Mouse (Mus musculus) heart, postnatal 0 days (tissue): ENCODE data around the gene Dnajb8. TPM values are rescaled to one million over a fixed set of nuclear protein-coding genes. Genes with fewer than 3 reads are reported as not detected.

Experiments
- ATAC-seq: fragments of 200-750 bp; cut with Nextera tagmentation; 2 replicates; pipeline ENCODE4 v1.8.0; 2017; ENCODE audit warnings: low read depth, moderate number of reproducible peaks, moderate library complexity; ENCODE audit not compliant: insufficient read depth
- DNase-seq: peaks from one replicate; pipeline ENCODE4 v3.0.0-alpha.2; 2016; ENCODE audit warnings: low spot score
- H3K27ac ChIP-seq: fragments of 300-500 bp; sonication (generic); 2 replicates; pipeline ENCODE4 v1.5.1; 2014; ENCODE audit warnings: low read depth, mild to moderate bottlenecking
- H3K27me3 ChIP-seq: fragments of 300-500 bp; sonication (generic); 2 replicates; pipeline ENCODE4 v1.6.1; 2014; ENCODE audit warnings: low read length, mixed read lengths; ENCODE audit not compliant: control insufficient read depth, insufficient read depth
- H3K36me3 ChIP-seq: fragments of 300-500 bp; sonication (generic); replicated peaks from 2 replicates; pipeline ENCODE4 v1.6.1; 2014; ENCODE audit warnings: low read length, mixed read lengths; ENCODE audit not compliant: control insufficient read depth, insufficient read depth
- H3K4me1 ChIP-seq: fragments of 300-500 bp; sonication (generic); 2 replicates; pipeline ENCODE4 v1.6.1; 2014; ENCODE audit warnings: antibody characterized with exemption; ENCODE audit not compliant: control insufficient read depth, insufficient read depth
- H3K4me2 ChIP-seq: fragments of 300-500 bp; sonication (generic); 2 replicates; pipeline ENCODE4 v1.6.1; 2014; ENCODE audit warnings: low read depth, mild to moderate bottlenecking, low read length, moderate library complexity
- H3K4me3 ChIP-seq: fragments of 300-500 bp; sonication (generic); 2 replicates; pipeline ENCODE4 v1.5.1; 2014; ENCODE audit warnings: low read depth, low read length
- H3K9ac ChIP-seq: fragments of 300-500 bp; sonication (generic); replicated peaks from 2 replicates; pipeline ENCODE4 v1.6.1; 2014; ENCODE audit warnings: low read depth, low read length, mixed read lengths
- H3K9me3 ChIP-seq: fragments of 300-500 bp; sonication (generic); replicated peaks from 2 replicates; pipeline ENCODE4 v1.6.1; 2016; ENCODE audit warnings: low read length; ENCODE audit not compliant: control insufficient read depth
- CTCF ChIP-seq: IDR thresholded peaks from 2 replicates; pipeline ENCODE4 v1.5.1; 2016; ENCODE audit warnings: antibody characterized with exemption, control low read depth, low read depth
- EP300 ChIP-seq: IDR thresholded peaks from 2 replicates; pipeline ENCODE4 v1.6.1; 2016; ENCODE audit warnings: antibody characterized with exemption, low read depth
- WGBS: fragments of 180-500 bp; shearing (Covaris S2); extraction: QIAGEN DNeasy Blood & Tissue Kit; methylation state at CpG from one replicate; pipeline ENCODE4 v1.1.7; 2014; 5-methylcytosine and 5-hydroxymethylcytosine counted together
- polyA plus RNA-seq: library from polyadenylated mRNA; unstranded; fragments of >200 nt; fragmentation: Nextera tagmentation; extraction: Ambion mirVana; gene quantifications from 2 replicates; pipeline ENCODE4 v1.2.1, GENCODE M21; 2015
- total RNA-seq: library from RNA; depleted of rRNA; stranded (reverse); fragments of >200 nt; gene quantifications from 2 replicates; pipeline ENCODE4 v1.2.3, GENCODE M21; 2014; ENCODE audit warnings: low replicate concordance

Gene Dnajb8
- total and polyA plus RNA-seq, 2 experiments from 2014 or later: not detected

- H3K27me3 ChIP-seq: peaks cover 88% of the 10 kb centered on the region
Measured at GRCm38 (mm10) chr6:88190043-88190309, 32.1 kb upstream of the Dnajb8 start.

DNA sequence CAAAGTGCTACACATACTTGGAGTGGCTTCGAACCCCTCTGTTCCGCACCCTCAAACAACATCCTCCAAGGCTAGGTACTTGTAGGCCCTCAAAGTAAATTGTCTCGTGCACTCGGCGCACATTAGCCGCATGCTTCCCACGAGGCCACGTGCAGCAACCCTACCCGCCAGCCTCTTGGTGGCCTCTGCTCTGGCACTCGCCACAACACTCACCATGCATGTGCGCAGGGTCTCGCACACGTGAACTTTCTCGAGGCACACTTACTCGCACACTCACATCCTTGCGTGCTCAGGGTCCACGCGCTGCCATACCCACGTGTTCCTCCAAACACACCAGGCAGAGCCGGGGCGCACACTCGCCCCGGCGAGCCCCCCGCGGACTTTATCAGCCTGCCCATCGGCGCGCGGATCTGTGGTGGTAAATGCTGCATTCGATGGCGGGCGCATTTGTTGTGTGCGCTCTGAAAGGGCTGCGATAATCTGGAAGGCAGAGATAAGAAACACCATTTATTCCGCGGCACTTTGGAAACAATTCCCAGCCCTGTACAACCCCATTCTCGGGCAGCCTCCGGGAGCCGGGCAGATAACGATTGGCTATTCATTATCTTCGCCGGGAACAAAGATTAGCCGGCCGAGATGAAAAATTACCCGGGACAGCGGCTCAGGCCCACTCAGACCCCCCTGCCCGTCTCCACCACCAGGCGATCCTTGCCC is 31.6 kb upstream of the Dnajb8 start:
- Histone ChIP-seq H3K4me2 (no peak overlapping the region), H3K27me3 (peaks cover 93% of the 10 kb centered on the region), H3K4me1 (peaks cover 10% of the 10 kb centered on the region), H3K36me3 (no peaks in the 10 kb centered on the region), H3K4me3 (peak overlapping the region; percentile 60; the same call in 1 of the 2 replicates), H3K9ac (no peak overlapping the region), H3K27ac (no peak overlapping the region), H3K9me3 (no peaks in the 10 kb centered on the region)
- 9% methylated on average over 49 of the region's 49 CpGs for WGBS
- no peak for ATAC-seq
- no peak for DNase-seq
- no peak for TF ChIP-seq EP300
- TF ChIP-seq CTCF: no peak

More at GRCm38 (mm10) chr6:88190043-88190309, 32.1 kb upstream of the Dnajb8 start:
- H3K36me3 ChIP-seq: no peaks in the 10 kb centered on the region
- H3K4me1 ChIP-seq: peaks cover 10% of the 10 kb centered on the region
- TF ChIP-seq EP300: no peak
- TF ChIP-seq CTCF: no peak
- WGBS: 8% methylated on average over 13 of the region's 13 CpGs
- peak overlapping the region; percentile 77 for H3K4me2 ChIP-seq
- no peak for ATAC-seq
- H3K9me3 ChIP-seq: no peaks in the 10 kb centered on the region
- H3K9ac ChIP-seq: no peak overlapping the region
- no peak for DNase-seq
- H3K27ac ChIP-seq: no peak overlapping the region
- H3K4me3 ChIP-seq: peak overlapping the region; percentile 60

DNA sequence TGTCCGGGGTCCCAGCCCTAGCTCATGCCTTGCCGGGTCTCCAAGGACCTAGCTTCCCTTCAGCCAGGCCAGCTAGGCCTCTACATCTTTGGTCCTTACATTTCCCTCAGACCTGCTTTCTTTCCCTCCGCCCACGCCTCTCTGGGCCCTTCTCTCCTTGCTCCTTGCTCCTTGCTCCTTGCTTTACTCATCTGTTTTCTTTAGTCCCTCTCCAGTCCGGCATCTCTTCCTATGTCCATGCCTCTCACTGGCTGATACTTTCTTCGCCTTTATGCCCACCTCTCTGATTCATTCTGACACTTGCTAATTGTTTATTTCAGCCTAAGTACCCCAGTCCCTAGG is 31.1 kb upstream of the Dnajb8 start:
- H3K36me3 ChIP-seq: no peaks in the 10 kb centered on the region
- H3K9me3 ChIP-seq: no peaks in the 10 kb centered on the region
- H3K4me1 ChIP-seq: peaks cover 10% of the 10 kb centered on the region
- H3K27ac ChIP-seq: no peak overlapping the region
- H3K4me3 ChIP-seq: no peak overlapping the region
- H3K27me3 ChIP-seq: peaks cover 97% of the 10 kb centered on the region
- no peak overlapping the region for H3K9ac ChIP-seq
- no peak for TF ChIP-seq EP300
- no peak for TF ChIP-seq CTCF
- DNase-seq: no peak
- no peak for ATAC-seq
- WGBS: 55% methylated on average over 6 of the region's 6 CpGs
- no peak overlapping the region for H3K4me2 ChIP-seq

GRCm38 (mm10) chr6:88191411-88192070 is 30.5 kb upstream of the Dnajb8 start:
- TF ChIP-seq CTCF (no peak), EP300 (no peak)
- no peak overlapping the region for H3K9ac ChIP-seq
- H3K36me3 ChIP-seq: no peaks in the 10 kb centered on the region
- no peak overlapping the region for H3K4me3 ChIP-seq
- no peak overlapping the region for H3K27ac ChIP-seq
- no peak overlapping the region for H3K4me2 ChIP-seq
- peaks cover 10% of the 10 kb centered on the region for H3K4me1 ChIP-seq
- WGBS: 31% methylated on average over 4 of the region's 4 CpGs
- DNase-seq (no peak), ATAC-seq (no peak)
- peaks cover 100% of the 10 kb centered on the region for H3K27me3 ChIP-seq
- no peaks in the 10 kb centered on the region for H3K9me3 ChIP-seq

DNA sequence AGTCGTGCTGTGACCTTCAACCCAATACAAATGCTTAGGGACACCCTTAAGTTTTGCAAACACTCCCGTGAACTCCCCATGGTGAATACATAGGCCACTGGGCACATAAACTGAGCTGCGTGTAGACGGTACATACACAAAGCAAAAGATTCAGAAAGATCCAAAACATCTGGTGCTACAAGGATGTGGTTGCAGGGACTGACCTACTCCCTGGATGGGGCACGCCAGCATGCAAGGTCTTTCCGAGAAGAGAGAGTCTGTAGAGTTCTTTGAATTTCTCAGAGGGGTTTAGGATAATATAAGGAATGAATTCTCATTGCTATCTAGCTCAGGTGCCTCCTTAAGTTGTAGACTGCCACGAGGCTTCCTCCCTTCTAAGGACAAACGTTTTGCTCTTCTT is 29.3 kb upstream of the Dnajb8 start:
- Histone ChIP-seq H3K9me3 (no peaks in the 10 kb centered on the region), H3K27ac (no peak overlapping the region), H3K27me3 (peaks cover 100% of the 10 kb centered on the region), H3K36me3 (no peaks in the 10 kb centered on the region), H3K9ac (no peak overlapping the region), H3K4me2 (no peak overlapping the region), H3K4me1 (peaks cover 10% of the 10 kb centered on the region), H3K4me3 (no peak overlapping the region)
- ATAC-seq (no peak), DNase-seq (no peak)
- TF ChIP-seq EP300 (no peak), CTCF (no peak)
- WGBS: 31% methylated on average over 8 of the region's 8 CpGs
